Comparison of ENCODE assay signal across 8 mouse cellular contexts in the genomic region with DNA sequence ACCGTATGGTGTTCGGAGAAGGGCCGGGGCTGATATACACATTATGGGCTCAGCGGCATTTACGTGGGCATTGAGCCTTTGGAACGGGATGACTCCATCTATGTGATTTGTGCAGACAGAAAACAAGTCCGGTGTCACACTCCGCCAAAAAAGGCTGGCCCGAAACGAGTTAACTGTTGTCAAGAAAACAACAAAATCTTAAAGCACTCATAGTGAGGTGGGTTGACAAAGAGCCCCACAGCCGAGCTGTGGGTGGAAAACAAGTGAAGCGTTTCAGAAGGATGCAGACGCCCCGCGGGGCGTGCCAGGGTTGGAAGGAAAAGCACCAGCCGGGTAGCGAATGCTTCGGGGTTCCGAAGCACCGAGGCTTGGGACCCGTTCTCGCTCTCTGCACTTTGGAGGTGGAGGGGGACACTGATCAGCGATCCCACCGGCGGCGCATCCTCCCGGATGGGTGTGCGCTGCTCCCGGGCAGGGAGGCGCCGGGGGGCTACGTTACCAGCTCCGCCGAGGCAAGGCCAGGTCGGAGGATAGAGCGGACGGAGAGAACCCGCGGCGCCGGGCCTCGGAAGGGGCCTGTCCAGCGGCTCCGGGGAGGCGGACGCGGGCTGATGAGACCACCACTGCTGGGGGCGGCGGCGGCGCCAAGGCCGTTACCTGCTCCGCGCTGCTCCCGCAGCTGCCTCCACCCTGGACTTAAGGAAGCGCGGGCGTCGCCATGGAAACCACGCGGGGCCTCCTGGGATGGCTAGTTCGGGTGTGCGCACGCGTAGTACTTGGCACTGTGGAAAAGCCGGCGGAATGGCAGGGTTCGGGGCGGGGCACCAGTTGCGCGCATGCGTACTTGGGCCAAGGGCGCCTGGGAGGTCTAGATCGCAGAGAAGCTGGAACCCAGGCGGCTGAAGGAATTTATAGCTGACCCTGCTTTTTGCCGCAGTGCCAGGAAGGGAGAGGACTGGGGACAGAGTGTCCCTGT. TPM values are rescaled to one million over a fixed set of nuclear protein-coding genes. Genes with fewer than 3 reads are reported as not detected.
A peak's percentile ranks its signal among the peaks of the same experiment; 100 is the strongest.
DNase-seq lines count a peak whose midpoint lies in the region; ATAC-seq and TF ChIP-seq lines count a peak whose summit lies in the region.

A gene (minus strand): TSS at position 741 of the 976 bp plus-strand sequence.

- H3K4me1 ChIP-seq in forebrain, embryonic 10.5 days, result peaks cover 13% of the 10 kb centered on the region
- peaks cover 8% of the 10 kb centered on the region; the same call in 1 of the 2 replicates for H3K4me1 ChIP-seq in heart, embryonic 15.5 days (replicated peaks)
- no peaks in the 10 kb centered on the region for H3K4me1 ChIP-seq in liver, embryonic 14.5 days (replicated peaks; ENCODE audit: control insufficient read depth in 2 of 2, insufficient read depth in 2 of 2, low read length in 1 of 2)
- peaks cover 3% of the 10 kb centered on the region; the same call in 1 of the 2 replicates for H3K4me1 ChIP-seq in neural tube, embryonic 11.5 days (ENCODE audit: control insufficient read depth, insufficient read depth, low read length)
- no peaks in the 10 kb centered on the region for H3K4me1 ChIP-seq in stomach, postnatal 0 days (replicated peaks; ENCODE audit: control insufficient read depth, insufficient read depth)

- H3K27me3 ChIP-seq in forebrain, embryonic 10.5 days (ENCODE audit: poor library complexity, severe bottlenecking), result peaks cover 16% of the 10 kb centered on the region
- no peaks in the 10 kb centered on the region for H3K27me3 ChIP-seq in heart, embryonic 15.5 days
- peaks cover 11% of the 10 kb centered on the region for H3K27me3 ChIP-seq in liver, embryonic 14.5 days (ENCODE audit: control insufficient read depth, insufficient read depth, low read length)
- no peaks in the 10 kb centered on the region for H3K27me3 ChIP-seq in neural tube, embryonic 11.5 days (ENCODE audit: control insufficient read depth, insufficient read depth, low read length)
- no peaks in the 10 kb centered on the region for H3K27me3 ChIP-seq in stomach, postnatal 0 days (ENCODE audit: control insufficient read depth, insufficient read depth, low read length)

- no peak for TF ChIP-seq CTCF in liver, embryonic 14.5 days (IDR thresholded peaks at IDR 0.05; ENCODE audit: low read depth)
- no peak for TF ChIP-seq CTCF in stomach, postnatal 0 days (IDR thresholded peaks at IDR 0.05; ENCODE audit: low read depth)

- no peak for TF ChIP-seq EP300 in liver, embryonic 14.5 days (IDR thresholded peaks at IDR 0.05; ENCODE audit: low read depth)
- no peak for TF ChIP-seq EP300 in stomach, postnatal 0 days (optimal IDR thresholded peaks at IDR 0.05)

- DNase-seq in CD8-positive naive resting alpha-beta T cell, adult 2 months (ENCODE audit: low read depth in 2 of 2, low spot score in 2 of 2), result peak; percentile 89 to 92
- DNase-seq in c-Kit-positive CD71-negative TER-119-negative erythroid progenitor cells, embryonic 14.5 days (ENCODE audit: low read depth), result peak; percentile 97
- peak; percentile 100 for DNase-seq in forebrain, embryonic 10.5 days (ENCODE audit: extremely low spot score, low spot score)
- peak; percentile 99 to 100 for DNase-seq in kidney, postnatal 25 days
- DNase-seq in liver, embryonic 14.5 days (ENCODE audit: low read depth in 3 of 3, low spot score in 3 of 3), result peak; percentile 89
- peak; percentile 100 for DNase-seq in neural tube, embryonic 11.5 days (ENCODE audit: low spot score)
- DNase-seq in stomach, postnatal 0 days (ENCODE audit: low spot score), result peak; percentile 99

- ATAC-seq in heart, embryonic 15.5 days (replicated peaks; ENCODE audit: insufficient number of reproducible peaks, insufficient read depth, low FRiP score, low read depth), result peak; percentile 96
- peak; percentile 97 for ATAC-seq in liver, embryonic 14.5 days (ENCODE audit: insufficient read depth)
- ATAC-seq in neural tube, embryonic 11.5 days (ENCODE audit: insufficient read depth, low FRiP score, low TSS enrichment), result peak; percentile 95
- ATAC-seq in stomach, postnatal 0 days (ENCODE audit: low FRiP score, low TSS enrichment), result peak; percentile 98

- peak within 1 kb of the TSS; percentile 72 for H3K9ac ChIP-seq in heart, embryonic 15.5 days
- H3K9ac ChIP-seq in liver, embryonic 14.5 days (replicated peaks), result peak within 1 kb of the TSS; percentile 48
- H3K9ac ChIP-seq in neural tube, embryonic 11.5 days (ENCODE audit: low read length), result peak within 1 kb of the TSS; percentile 81
- H3K9ac ChIP-seq in stomach, postnatal 0 days (ENCODE audit: low read length), result peak within 1 kb of the TSS; percentile 76

- no peaks in the 10 kb centered on the region for H3K36me3 ChIP-seq in forebrain, embryonic 10.5 days (replicated peaks)
- no peaks in the 10 kb centered on the region for H3K36me3 ChIP-seq in heart, embryonic 15.5 days
- H3K36me3 ChIP-seq in liver, embryonic 14.5 days (replicated peaks; ENCODE audit: control insufficient read depth, insufficient read depth, low read depth), result no peaks in the 10 kb centered on the region
- H3K36me3 ChIP-seq in neural tube, embryonic 11.5 days (ENCODE audit: control insufficient read depth, insufficient read depth, low read length), result no peaks in the 10 kb centered on the region
- no peaks in the 10 kb centered on the region for H3K36me3 ChIP-seq in stomach, postnatal 0 days (ENCODE audit: control insufficient read depth, insufficient read depth, low read length)

- WGBS in forebrain, embryonic 10.5 days, result under 1% methylated on average over 77 of the region's 77 CpGs
- under 1% methylated on average over 77 of the region's 77 CpGs for WGBS in heart, embryonic 15.5 days
- 2% methylated on average over 74 of the region's 77 CpGs for WGBS in liver, embryonic 14.5 days (ENCODE audit: insufficient replicate concordance)
- under 1% methylated on average over 74 of the region's 77 CpGs for WGBS in neural tube, embryonic 11.5 days
- WGBS in stomach, postnatal 0 days, result under 1% methylated on average over 77 of the region's 77 CpGs

- H3K27ac ChIP-seq in forebrain, embryonic 10.5 days, result peak within 1 kb of the TSS; percentile 88
- peak within 1 kb of the TSS; percentile 88 for H3K27ac ChIP-seq in heart, embryonic 15.5 days
- H3K27ac ChIP-seq in liver, embryonic 14.5 days, result no peak within 1 kb of the TSS
- peak within 1 kb of the TSS; percentile 44; the same call in 1 of the 2 replicates for H3K27ac ChIP-seq in neural tube, embryonic 11.5 days (ENCODE audit: low read depth, low read length)
- H3K27ac ChIP-seq in stomach, postnatal 0 days (replicated peaks), result peak within 1 kb of the TSS; percentile 63; the same call in 1 of the 2 replicates

- peak within 1 kb of the TSS; percentile 78 for H3K4me2 ChIP-seq in heart, embryonic 15.5 days
- peak within 1 kb of the TSS; percentile 97 for H3K4me2 ChIP-seq in liver, embryonic 14.5 days (ENCODE audit: low read depth)
- peak within 1 kb of the TSS; percentile 75 for H3K4me2 ChIP-seq in neural tube, embryonic 11.5 days (ENCODE audit: low read depth)
- H3K4me2 ChIP-seq in stomach, postnatal 0 days (replicated peaks; ENCODE audit: low read depth), result peak within 1 kb of the TSS; percentile 90

- H3K9me3 ChIP-seq in forebrain, embryonic 10.5 days, result 0 out of 2 replicates have a peak, but pooled peaks cover 4% of the 10 kb centered on the region
- H3K9me3 ChIP-seq in heart, embryonic 15.5 days (replicated peaks), result no peaks in the 10 kb centered on the region
- no peaks in the 10 kb centered on the region for H3K9me3 ChIP-seq in liver, embryonic 14.5 days (ENCODE audit: control insufficient read depth, low read length)
- no peaks in the 10 kb centered on the region for H3K9me3 ChIP-seq in neural tube, embryonic 11.5 days (ENCODE audit: control insufficient read depth, low read length)
- no peaks in the 10 kb centered on the region for H3K9me3 ChIP-seq in stomach, postnatal 0 days (ENCODE audit: control insufficient read depth, low read length)

- peak within 1 kb of the TSS; percentile 91 for H3K4me3 ChIP-seq in forebrain, embryonic 10.5 days
- H3K4me3 ChIP-seq in heart, embryonic 15.5 days, result peak within 1 kb of the TSS; percentile 74
- peak within 1 kb of the TSS; percentile 56 to 80 for H3K4me3 ChIP-seq in liver, embryonic 14.5 days (ENCODE audit: insufficient read depth in 1 of 2, low read depth in 2 of 2, low read length in 2 of 2)
- H3K4me3 ChIP-seq in neural tube, embryonic 11.5 days (ENCODE audit: low read depth, low read length), result peak within 1 kb of the TSS; percentile 96
- peak within 1 kb of the TSS; percentile 88 for H3K4me3 ChIP-seq in stomach, postnatal 0 days (ENCODE audit: low read depth, low read length)

RNA-seq across cellular contexts. Expression of the gene that starts here (rescaled TPM):
- 1.0 and 1.1 TPM in 2 replicates for polyA plus RNA-seq in forebrain, embryonic 10.5 days (2016; fragmentation: Nextera tagmentation; extraction: Ambion mirVana)
- 1.2 and 1.5 TPM in 2 replicates for polyA plus RNA-seq in heart, embryonic 15.5 days (2015; fragmentation: Nextera tagmentation; extraction: Ambion mirVana)
- 0.03 and 0.04 TPM in 2 replicates for polyA plus RNA-seq in liver, embryonic 14.5 days (2012; rRNA removed)
- polyA plus RNA-seq in liver, embryonic 14.5 days (2014; fragmentation: Nextera tagmentation; extraction: Ambion mirVana), result not detected in 2 replicates
- 1.1 and 1.6 TPM in 2 replicates for polyA plus RNA-seq in neural tube, embryonic 11.5 days (2014; fragmentation: Nextera tagmentation; extraction: Ambion mirVana)
- polyA plus RNA-seq in stomach, postnatal 0 days (2015; fragmentation: Nextera tagmentation; extraction: Ambion mirVana), result 1.1 and 1.4 TPM in 2 replicates

Comparison
In these comparisons a context has a peak if more than half of its experiments do, and no peak if none do; other contexts are left out.
1. Peak in DNase-seq, ATAC-seq, H3K4me3 ChIP-seq, H3K9ac ChIP-seq and H3K4me2 ChIP-seq in liver, embryonic 14.5 days; RNA of the gene not detected or under 1 TPM.